Mouse (Mus musculus) lung, postnatal 0 days (tissue): ENCODE data around the gene C3.

ENCODE experiments used
- CTCF ChIP-seq: IDR thresholded peaks from 2 replicates; pipeline ENCODE4 v1.5.1; 2016; ENCODE audit warnings: antibody characterized with exemption, mild to moderate bottlenecking
- EP300 ChIP-seq: IDR thresholded peaks from 2 replicates; pipeline ENCODE4 v1.6.1; 2016; ENCODE audit warnings: antibody characterized with exemption, mild to moderate bottlenecking, control low read depth

GRCm38 (mm10) chr17:57273846-57274245, 45.9 kb upstream of the C3 start:
- TF ChIP-seq EP300 (no peak), CTCF (no peak)
